Comparison of ENCODE assay signal across 8 mouse cellular contexts in genomic region chr9:44734524-44735494, GRCm38 (mm10). TPM values are rescaled to one million over a fixed set of nuclear protein-coding genes. Genes with fewer than 3 reads are reported as not detected.
DNase-seq lines count a peak whose midpoint lies in the region; ATAC-seq lines count a peak whose summit lies in the region.

Gene Phldb1, minus strand, starts transcription at chr9:44735198.

- H3K9me3 ChIP-seq in forebrain, embryonic 10.5 days = no peaks in the 10 kb centered on the region
- H3K9me3 ChIP-seq in heart, embryonic 16.5 days (replicated peaks; ENCODE audit: control insufficient read depth, low read length) = peaks cover 5% of the 10 kb centered on the region
- no peaks in the 10 kb centered on the region for H3K9me3 ChIP-seq in liver, embryonic 15.5 days (replicated peaks)

- peak within 1 kb of the TSS; percentile 99 for H3K4me2 ChIP-seq in heart, embryonic 16.5 days (ENCODE audit: low read depth, low read length)
- peak within 1 kb of the TSS; percentile 84 for H3K4me2 ChIP-seq in liver, embryonic 15.5 days

- H3K36me3 ChIP-seq in forebrain, embryonic 10.5 days (replicated peaks) = no peaks in the 10 kb centered on the region
- H3K36me3 ChIP-seq in heart, embryonic 16.5 days (ENCODE audit: control insufficient read depth, insufficient read depth) = no peaks in the 10 kb centered on the region
- no peaks in the 10 kb centered on the region for H3K36me3 ChIP-seq in liver, embryonic 15.5 days (replicated peaks)

- peaks cover 37% of the 10 kb centered on the region for H3K27me3 ChIP-seq in forebrain, embryonic 10.5 days (ENCODE audit: poor library complexity, severe bottlenecking)
- no peaks in the 10 kb centered on the region for H3K27me3 ChIP-seq in heart, embryonic 16.5 days (ENCODE audit: control insufficient read depth, insufficient read depth, low read length)
- H3K27me3 ChIP-seq in liver, embryonic 15.5 days = peaks cover 55% of the 10 kb centered on the region

- peaks cover 47% of the 10 kb centered on the region for H3K4me1 ChIP-seq in forebrain, embryonic 10.5 days
- H3K4me1 ChIP-seq in heart, embryonic 16.5 days (ENCODE audit: control insufficient read depth, insufficient read depth, low read length) = peaks cover 4% of the 10 kb centered on the region
- H3K4me1 ChIP-seq in liver, embryonic 15.5 days (replicated peaks) = peaks cover 43% of the 10 kb centered on the region

- peak; percentile 83 for DNase-seq in CD4-positive, CD25-positive, alpha-beta regulatory T cell, adult 2 months (ENCODE audit: low read depth, low spot score)
- DNase-seq in adrenal gland, postnatal 14 days = peak; percentile 90
- peak; percentile 70 for DNase-seq in forebrain, embryonic 10.5 days (ENCODE audit: extremely low spot score, low spot score)
- DNase-seq in kidney, postnatal 14 days = peak; percentile 86
- DNase-seq in neural tube, embryonic 10.5 days (ENCODE audit: extremely low spot score, low spot score) = peak; percentile 73
- DNase-seq in thymus, postnatal 10 days (ENCODE audit: low spot score in 2 of 2) = peak; percentile 58 to 77

- peak within 1 kb of the TSS; percentile 83 for H3K4me3 ChIP-seq in forebrain, embryonic 10.5 days
- peak within 1 kb of the TSS; percentile 76 for H3K4me3 ChIP-seq in heart, embryonic 16.5 days (ENCODE audit: low read length)
- H3K4me3 ChIP-seq in liver, embryonic 15.5 days (replicated peaks) = peak within 1 kb of the TSS; percentile 55

- H3K9ac ChIP-seq in heart, embryonic 16.5 days (ENCODE audit: low read length) = peak within 1 kb of the TSS; percentile 80
- no peak within 1 kb of the TSS; the same call in 1 of the 2 replicates for H3K9ac ChIP-seq in liver, embryonic 15.5 days

- peak; percentile 66 for ATAC-seq in heart, embryonic 16.5 days (replicated peaks; ENCODE audit: extremely low read depth, insufficient read depth, low FRiP score)
- ATAC-seq in liver, embryonic 15.5 days (ENCODE audit: insufficient read depth) = peak; percentile 51

- peak within 1 kb of the TSS; percentile 85 for H3K27ac ChIP-seq in forebrain, embryonic 10.5 days
- peak within 1 kb of the TSS; percentile 79 for H3K27ac ChIP-seq in heart, embryonic 16.5 days (ENCODE audit: low read length)
- no peak within 1 kb of the TSS for H3K27ac ChIP-seq in liver, embryonic 15.5 days (replicated peaks)

- WGBS in forebrain, embryonic 10.5 days = under 1% methylated on average over 44 of the region's 47 CpGs
- WGBS in heart, embryonic 16.5 days = 2% methylated on average over 46 of the region's 47 CpGs
- WGBS in liver, embryonic 15.5 days (ENCODE audit: insufficient replicate concordance) = 2% methylated on average over 47 of the region's 47 CpGs

RNA-seq across cellular contexts. Expression of gene Phldb1, which starts in this region (rescaled TPM):
- total RNA-seq in adrenal gland, postnatal 14 days (2021) = 45.1 and 60.5 TPM in 2 replicates
- polyA plus RNA-seq in forebrain, embryonic 10.5 days (2016; fragmentation: Nextera tagmentation; extraction: Ambion mirVana) = 37.8 and 44.7 TPM in 2 replicates
- polyA plus RNA-seq in heart, embryonic 16.5 days (2015; fragmentation: Nextera tagmentation; extraction: Ambion mirVana) = 25.9 and 30.4 TPM in 2 replicates
- polyA plus RNA-seq in liver, embryonic 15.5 days (2015; fragmentation: Nextera tagmentation; extraction: Ambion mirVana) = 2.5 and 2.7 TPM in 2 replicates
